Mouse (Mus musculus) liver, embryonic 16.5 days (tissue): ENCODE data around the gene Gm49361. TPM values are rescaled to one million over a fixed set of nuclear protein-coding genes. Genes with fewer than 3 reads are reported as not detected.
A peak's percentile ranks its signal among the peaks of the same experiment; 100 is the strongest.

ENCODE experiments used
- ATAC-seq: fragments of 200-750 bp; cut with Nextera tagmentation; 2 replicates; pipeline ENCODE4 v1.8.0; 2017; ENCODE audit warnings: low read depth, mild to moderate bottlenecking, moderate number of reproducible peaks, moderate library complexity
- H3K27ac ChIP-seq: fragments of 300-500 bp; sonication (generic); 2 replicates; pipeline ENCODE4 v1.5.1; 2014; ENCODE audit warnings: mild to moderate bottlenecking, low read length
- H3K27me3 ChIP-seq: fragments of 300-500 bp; sonication (generic); 2 replicates; pipeline ENCODE4 v1.6.1; 2014; ENCODE audit warnings: low read depth, low read length, mixed read lengths; ENCODE audit not compliant: control insufficient read depth, insufficient read depth
- H3K36me3 ChIP-seq: fragments of 300-500 bp; sonication (generic); 2 replicates; pipeline ENCODE4 v1.6.1; 2014; ENCODE audit warnings: mild to moderate bottlenecking; ENCODE audit not compliant: control insufficient read depth, insufficient read depth
- H3K4me1 ChIP-seq: fragments of 300-500 bp; sonication (generic); 2 replicates; pipeline ENCODE4 v1.6.1; 2014; ENCODE audit warnings: low read depth, low read length, mixed read lengths; ENCODE audit not compliant: control insufficient read depth
- H3K4me2 ChIP-seq: fragments of 300-500 bp; sonication (generic); 2 replicates; pipeline ENCODE4 v1.6.1; 2014; ENCODE audit warnings: low read depth, low read length, mixed read lengths
- H3K4me3 ChIP-seq: fragments of 300-500 bp; sonication (generic); 2 replicates; pipeline ENCODE4 v1.5.1; 2014; ENCODE audit warnings: low read depth, mild to moderate bottlenecking, low read length
- H3K9ac ChIP-seq: fragments of 300-500 bp; sonication (generic); 2 replicates; pipeline ENCODE4 v1.6.1; 2014; ENCODE audit warnings: low read depth, low read length
- H3K9me3 ChIP-seq: fragments of 300-500 bp; sonication (generic); replicated peaks from 2 replicates; pipeline ENCODE4 v1.6.1; 2016; ENCODE audit warnings: low read length; ENCODE audit not compliant: control insufficient read depth
- WGBS: fragments of 180-500 bp; shearing (Covaris S2); extraction: QIAGEN DNeasy Blood & Tissue Kit; methylation state at CpG from one replicate; pipeline ENCODE4 v1.1.7; 2014; ENCODE audit not compliant: insufficient replicate concordance; 5-methylcytosine and 5-hydroxymethylcytosine counted together
- polyA plus RNA-seq: library from polyadenylated mRNA; unstranded; fragments of >200 nt; fragmentation: Nextera tagmentation; extraction: Ambion mirVana; gene quantifications from 2 replicates; pipeline ENCODE4 v1.2.1, GENCODE M21; 2015

The Gm49361 gene
- not detected in 2 replicates for polyA plus RNA-seq

- 0% methylated on average over 58 of the region's 68 CpGs for WGBS
- ATAC-seq, result peak; percentile 93
- Histone ChIP-seq H3K27ac (peak within 1 kb of the TSS; percentile 85), H3K4me3 (peak within 1 kb of the TSS; percentile 83), H3K4me2 (peak within 1 kb of the TSS; percentile 89), H3K36me3 (no peaks in the 10 kb centered on the region), H3K27me3 (peaks cover 15% of the 10 kb centered on the region), H3K9me3 (no peaks in the 10 kb centered on the region), H3K4me1 (peaks cover 39% of the 10 kb centered on the region), H3K9ac (peak within 1 kb of the TSS; percentile 86)
These were observed at the start of gene Gm49361 for GRCm38 (mm10) chr14:57746001-57746771. TSS of gene Gm49361 (minus strand) at chr14:57746103.

- H3K9ac ChIP-seq, result no peak overlapping the region
- no peaks in the 10 kb centered on the region for H3K27me3 ChIP-seq
- H3K4me3 ChIP-seq, result no peak overlapping the region
- WGBS, result 59% methylated on average over 4 of the region's 4 CpGs
- no peak overlapping the region for H3K4me2 ChIP-seq
- no peaks in the 10 kb centered on the region for H3K4me1 ChIP-seq
- no peak for ATAC-seq
- H3K36me3 ChIP-seq, result no peaks in the 10 kb centered on the region
- no peaks in the 10 kb centered on the region for H3K9me3 ChIP-seq
- no peak overlapping the region for H3K27ac ChIP-seq
These were observed 45.3 kb upstream of the Gm49361 start for GRCm38 (mm10) chr14:57791171-57791570.

GRCm38 (mm10) chr14:57789759-57790158, 43.9 kb upstream of the Gm49361 start:
- Histone ChIP-seq H3K4me2 (no peak overlapping the region), H3K27me3 (no peaks in the 10 kb centered on the region), H3K27ac (no peak overlapping the region), H3K4me1 (no peaks in the 10 kb centered on the region), H3K36me3 (no peaks in the 10 kb centered on the region), H3K4me3 (no peak overlapping the region), H3K9ac (no peak overlapping the region), H3K9me3 (no peaks in the 10 kb centered on the region)
- 81% methylated on average over 9 of the region's 9 CpGs for WGBS
- ATAC-seq, result no peak

- Histone ChIP-seq H3K9me3 (no peaks in the 10 kb centered on the region), H3K4me3 (no peak overlapping the region), H3K9ac (no peak overlapping the region), H3K27ac (no peak overlapping the region), H3K4me1 (no peaks in the 10 kb centered on the region), H3K36me3 (no peaks in the 10 kb centered on the region), H3K27me3 (no peaks in the 10 kb centered on the region), H3K4me2 (no peak overlapping the region)
- 61% methylated on average over 2 of the region's 2 CpGs for WGBS
- ATAC-seq, result no peak
These were observed 43.4 kb upstream of the Gm49361 start for GRCm38 (mm10) chr14:57789311-57789710.

GRCm38 (mm10) chr14:57787406-57787805, 41.5 kb upstream of the Gm49361 start:
- no peak overlapping the region for H3K4me3 ChIP-seq
- no peaks in the 10 kb centered on the region for H3K9me3 ChIP-seq
- no peaks in the 10 kb centered on the region for H3K27me3 ChIP-seq
- no peak overlapping the region for H3K4me2 ChIP-seq
- no peak for ATAC-seq
- H3K9ac ChIP-seq, result no peak overlapping the region
- no peaks in the 10 kb centered on the region for H3K36me3 ChIP-seq
- H3K4me1 ChIP-seq, result no peaks in the 10 kb centered on the region
- no peak overlapping the region for H3K27ac ChIP-seq
- 59% methylated on average over 4 of the region's 4 CpGs for WGBS

GRCm38 (mm10) chr14:57772157-57772815, 26.4 kb upstream of the Gm49361 start:
- no peaks in the 10 kb centered on the region for H3K4me1 ChIP-seq
- H3K4me2 ChIP-seq, result no peak overlapping the region
- H3K9ac ChIP-seq, result no peak overlapping the region; the same call in 1 of the 2 replicates
- no peak overlapping the region for H3K27ac ChIP-seq
- 40% methylated on average over 6 of the region's 6 CpGs for WGBS
- H3K27me3 ChIP-seq, result no peaks in the 10 kb centered on the region
- no peaks in the 10 kb centered on the region for H3K9me3 ChIP-seq
- H3K4me3 ChIP-seq, result no peak overlapping the region
- no peak for ATAC-seq
- no peaks in the 10 kb centered on the region for H3K36me3 ChIP-seq

GRCm38 (mm10) chr14:57769102-57769501, 23.2 kb upstream of the Gm49361 start:
- H3K36me3 ChIP-seq, result no peaks in the 10 kb centered on the region
- H3K27me3 ChIP-seq, result no peaks in the 10 kb centered on the region
- no peaks in the 10 kb centered on the region for H3K9me3 ChIP-seq
- H3K4me2 ChIP-seq, result no peak overlapping the region
- H3K27ac ChIP-seq, result no peak overlapping the region
- no peak for ATAC-seq
- no peak overlapping the region for H3K4me3 ChIP-seq
- H3K9ac ChIP-seq, result no peak overlapping the region
- no peaks in the 10 kb centered on the region for H3K4me1 ChIP-seq
- WGBS, result 63% methylated on average over 5 of the region's 5 CpGs

GRCm38 (mm10) chr14:57760447-57761412, 14.8 kb upstream of the Gm49361 start:
- no peak for ATAC-seq
- Histone ChIP-seq H3K27ac (no peak overlapping the region), H3K36me3 (no peaks in the 10 kb centered on the region), H3K9ac (no peak overlapping the region), H3K4me1 (peaks cover 22% of the 10 kb centered on the region), H3K4me3 (no peak overlapping the region), H3K9me3 (no peaks in the 10 kb centered on the region), H3K4me2 (no peak overlapping the region), H3K27me3 (no peaks in the 10 kb centered on the region)
- 66% methylated on average over 10 of the region's 10 CpGs for WGBS
